Mouse (Mus musculus) bone marrow, adult 2 months (tissue): ENCODE data around the gene Sh3gl3. TPM values are rescaled to one million over a fixed set of nuclear protein-coding genes. Genes with fewer than 3 reads are reported as not detected.

Experiments
- H3K27ac ChIP-seq: fragments of 200-500 bp; 2 replicates; pipeline ENCODE4 v1.5.1; 2012; ENCODE audit warnings: low read depth, mild to moderate bottlenecking, control low read depth, inconsistent platforms, low read length; ENCODE audit not compliant: control insufficient read depth, poor library complexity, insufficient read depth
- H3K4me1 ChIP-seq: fragments of 200-500 bp; 2 replicates; pipeline ENCODE4 v1.6.1; 2011; ENCODE audit warnings: low read length; ENCODE audit not compliant: control insufficient read depth, insufficient read depth
- H3K4me3 ChIP-seq: fragments of 200-500 bp; replicated peaks from 2 replicates; pipeline ENCODE3; 2011; ENCODE audit warnings: mild to moderate bottlenecking, low read depth, low read length, control low read depth; ENCODE audit not compliant: control insufficient read depth
- CTCF ChIP-seq: fragments of 200-500 bp; IDR thresholded peaks from 2 replicates; pipeline ENCODE4 v1.5.1; 2011; ENCODE audit warnings: low read length, control low read depth; ENCODE audit not compliant: control insufficient read depth, insufficient read depth
- POLR2A ChIP-seq: fragments of 200-500 bp; IDR thresholded peaks from 2 replicates; pipeline ENCODE4 v1.6.1; 2011; ENCODE audit warnings: low read depth, mild to moderate bottlenecking, control low read depth, low read length, borderline replicate concordance; ENCODE audit not compliant: control insufficient read depth
- WGBS: fragments of 180-500 bp; shearing (Covaris S2); methylation state at CpG from one replicate; pipeline ENCODE4 v1.1.7; 2018; 5-methylcytosine and 5-hydroxymethylcytosine counted together
- polyA plus RNA-seq: library from polyadenylated mRNA; stranded (reverse); fragments of >200 nt; gene quantifications from 2 replicates; pipeline ENCODE4 v1.2.4, GENCODE M21; 2011; ENCODE audit warnings: low replicate concordance; ENCODE audit not compliant: missing spikeins, insufficient read depth, insufficient read length

The Sh3gl3 gene
- polyA plus RNA-seq, 1 experiment = 3.0 TPM

- H3K4me1 ChIP-seq = no peaks in the 10 kb centered on the region
- TF ChIP-seq POLR2A = no peak
- 79% methylated on average over 10 of the region's 10 CpGs for WGBS
- no peak overlapping the region for H3K27ac ChIP-seq
- H3K4me3 ChIP-seq = no peak overlapping the region
These were observed 75.5 kb downstream of the Sh3gl3 start for GRCm38 (mm10) chr7:82248953-82249695.

GRCm38 (mm10) chr7:82253309-82253708 is 79.7 kb downstream of the Sh3gl3 start:
- no peak for TF ChIP-seq POLR2A
- TF ChIP-seq CTCF = no peak
- H3K4me1 ChIP-seq = no peaks in the 10 kb centered on the region
- 63% methylated on average over 1 of the region's 1 CpGs for WGBS
- H3K4me3 ChIP-seq = no peak overlapping the region
- H3K27ac ChIP-seq = no peak overlapping the region

- no peak for TF ChIP-seq CTCF
- TF ChIP-seq POLR2A = no peak
- Histone ChIP-seq H3K4me1 (no peaks in the 10 kb centered on the region), H3K4me3 (no peak overlapping the region), H3K27ac (no peak overlapping the region)
- 77% methylated on average over 6 of the region's 6 CpGs for WGBS
These were observed 83.3 kb downstream of the Sh3gl3 start for GRCm38 (mm10) chr7:82256936-82257335.

- TF ChIP-seq POLR2A = no peak
- TF ChIP-seq CTCF = no peak
- Histone ChIP-seq H3K4me3 (no peak overlapping the region), H3K4me1 (no peaks in the 10 kb centered on the region), H3K27ac (no peak overlapping the region)
- WGBS = 82% methylated on average over 4 of the region's 4 CpGs
These were observed 83.9 kb downstream of the Sh3gl3 start for GRCm38 (mm10) chr7:82257530-82257929.

GRCm38 (mm10) chr7:82260210-82260609 is 86.6 kb downstream of the Sh3gl3 start:
- 70% methylated on average over 6 of the region's 6 CpGs for WGBS
- no peaks in the 10 kb centered on the region for H3K4me1 ChIP-seq
- H3K27ac ChIP-seq = no peak overlapping the region
- peak; percentile 49 for TF ChIP-seq CTCF
- TF ChIP-seq POLR2A = no peak
- no peak overlapping the region for H3K4me3 ChIP-seq

- no peak overlapping the region for H3K27ac ChIP-seq
- 29% methylated on average over 8 of the region's 8 CpGs for WGBS
These were observed 89.5 kb downstream of the Sh3gl3 start for GRCm38 (mm10) chr7:82263141-82263540.

GRCm38 (mm10) chr7:82264119-82264518 is 90.5 kb downstream of the Sh3gl3 start:
- no peak overlapping the region for H3K27ac ChIP-seq
- TF ChIP-seq POLR2A (no peak), CTCF (no peak)
- WGBS = 60% methylated on average over 2 of the region's 2 CpGs
- no peak overlapping the region for H3K4me3 ChIP-seq
- H3K4me1 ChIP-seq = no peaks in the 10 kb centered on the region

More at GRCm38 (mm10) chr7:82263141-82263540, 89.5 kb downstream of the Sh3gl3 start:
- Histone ChIP-seq H3K4me3 (no peak overlapping the region), H3K4me1 (no peaks in the 10 kb centered on the region)
- TF ChIP-seq POLR2A = no peak
- peak; percentile 74 for TF ChIP-seq CTCF

GRCm38 (mm10) chr7:82265365-82265764 is 91.7 kb downstream of the Sh3gl3 start:
- H3K4me1 ChIP-seq = no peaks in the 10 kb centered on the region
- no peak for TF ChIP-seq POLR2A
- TF ChIP-seq CTCF = no peak
- H3K4me3 ChIP-seq = no peak overlapping the region
- no peak overlapping the region for H3K27ac ChIP-seq
- 80% methylated on average over 4 of the region's 4 CpGs for WGBS
